Mouse (Mus musculus) embryonic facial prominence, embryonic 14.5 days (tissue): Measurements from ENCODE around the gene Syt14. TPM values are rescaled to one million over a fixed set of nuclear protein-coding genes. Genes with fewer than 3 reads are reported as not detected.

ENCODE experiments used
- ATAC-seq: fragments of 200-750 bp; cut with Nextera tagmentation; 2 replicates; pipeline ENCODE4 v1.8.0; 2017; ENCODE audit warnings: low read depth, moderate number of reproducible peaks, moderate TSS enrichment
- DNase-seq: peaks from one replicate; pipeline ENCODE4 v3.0.0-alpha.2; 2015; ENCODE audit warnings: low spot score
- H3K27ac ChIP-seq: fragments of 300-500 bp; sonication (generic); replicated peaks from 2 replicates; pipeline ENCODE4 v1.5.1; 2014; ENCODE audit warnings: low read depth, mild to moderate bottlenecking, low read length, moderate library complexity
- H3K27me3 ChIP-seq: fragments of 300-500 bp; sonication (generic); replicated peaks from 2 replicates; pipeline ENCODE4 v1.6.1; 2014; ENCODE audit warnings: low read length; ENCODE audit not compliant: control insufficient read depth, insufficient read depth
- H3K36me3 ChIP-seq: fragments of 300-500 bp; sonication (generic); 2 replicates; pipeline ENCODE4 v1.6.1; 2014; ENCODE audit warnings: low read length, mixed read lengths; ENCODE audit not compliant: control insufficient read depth, insufficient read depth
- H3K4me1 ChIP-seq: fragments of 300-500 bp; sonication (generic); 2 replicates; pipeline ENCODE4 v1.6.1; 2014; ENCODE audit warnings: antibody characterized with exemption, low read length; ENCODE audit not compliant: control insufficient read depth, insufficient read depth
- H3K4me2 ChIP-seq: fragments of 300-500 bp; sonication (generic); 2 replicates; pipeline ENCODE4 v1.6.1; 2014; ENCODE audit warnings: low read depth, mild to moderate bottlenecking, low read length, moderate library complexity, mixed read lengths
- H3K4me3 ChIP-seq: fragments of 300-500 bp; sonication (generic); 2 replicates; pipeline ENCODE4 v1.5.1; 2014; ENCODE audit warnings: low read depth, mild to moderate bottlenecking, low read length
- H3K9ac ChIP-seq: fragments of 300-500 bp; sonication (generic); 2 replicates; pipeline ENCODE4 v1.6.1; 2014; ENCODE audit warnings: low read depth, mild to moderate bottlenecking, low read length, moderate library complexity, mixed read lengths
- H3K9me3 ChIP-seq: fragments of 300-500 bp; sonication (generic); 2 replicates; pipeline ENCODE4 v1.6.1; 2016; ENCODE audit warnings: low read length; ENCODE audit not compliant: control insufficient read depth
- WGBS: fragments of 180-500 bp; shearing (Covaris S2); extraction: QIAGEN DNeasy Blood & Tissue Kit; methylation state at CpG from one replicate; pipeline ENCODE4 v1.1.7; 2014; 5-methylcytosine and 5-hydroxymethylcytosine counted together
- polyA plus RNA-seq: library from polyadenylated mRNA; unstranded; fragments of >200 nt; fragmentation: Nextera tagmentation; extraction: Ambion mirVana; gene quantifications from 2 replicates; pipeline ENCODE4 v1.2.1, GENCODE M21; 2014

Gene Syt14
- polyA plus RNA-seq, 1 experiment from 2014 or later: 2.2 TPM

- Histone ChIP-seq H3K36me3 (no peaks in the 10 kb centered on the region), H3K27me3 (no peaks in the 10 kb centered on the region), H3K9ac (no peak overlapping the region), H3K27ac (no peak overlapping the region), H3K4me3 (no peak overlapping the region), H3K4me2 (no peak overlapping the region), H3K4me1 (no peaks in the 10 kb centered on the region), H3K9me3 (no peaks in the 10 kb centered on the region)
- WGBS: 66% methylated on average over 5 of the region's 5 CpGs
- ATAC-seq: no peak
- no peak for DNase-seq
These were observed 17.5 kb upstream of the Syt14 start for GRCm38 (mm10) chr1:193053065-193053464.

- Histone ChIP-seq H3K27me3 (no peaks in the 10 kb centered on the region), H3K4me3 (no peak overlapping the region), H3K4me2 (no peak overlapping the region), H3K36me3 (no peaks in the 10 kb centered on the region), H3K9me3 (no peaks in the 10 kb centered on the region), H3K4me1 (no peaks in the 10 kb centered on the region), H3K27ac (no peak overlapping the region), H3K9ac (no peak overlapping the region)
- 85% methylated on average over 4 of the region's 4 CpGs for WGBS
- no peak for DNase-seq
- no peak for ATAC-seq
These were observed 12.0 kb upstream of the Syt14 start for GRCm38 (mm10) chr1:193047616-193048015.

DNA sequence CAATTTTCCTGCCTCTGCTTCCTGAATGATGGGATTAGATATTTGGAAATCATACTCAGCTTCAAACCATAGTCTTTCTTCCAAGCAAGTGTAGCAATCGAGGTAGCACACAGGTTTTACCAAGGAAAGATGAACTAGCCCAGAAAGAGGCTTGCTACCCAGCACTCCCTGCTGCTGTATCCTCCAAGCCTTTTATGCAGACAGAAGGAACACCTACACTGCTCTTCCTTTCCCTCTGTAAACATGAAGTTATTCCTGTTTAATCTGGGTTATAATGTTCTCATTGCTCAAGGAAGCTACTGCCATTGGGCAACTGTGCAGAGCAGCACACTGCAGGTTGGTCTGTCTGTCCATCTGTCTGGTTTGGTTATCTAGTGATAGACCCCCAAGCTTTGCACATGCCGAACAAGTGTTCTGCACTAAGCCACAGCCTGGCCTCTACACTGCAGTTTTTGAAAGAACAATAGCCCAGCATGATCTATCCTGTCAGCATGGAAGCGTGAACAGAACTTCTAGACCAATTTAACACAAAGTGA is 7.3 kb upstream of the Syt14 start:
- Histone ChIP-seq H3K4me1 (no peaks in the 10 kb centered on the region), H3K27ac (no peak overlapping the region), H3K4me2 (no peak overlapping the region), H3K9me3 (no peaks in the 10 kb centered on the region), H3K27me3 (no peaks in the 10 kb centered on the region; the same call in 1 of the 2 replicates), H3K9ac (no peak overlapping the region), H3K4me3 (no peak overlapping the region), H3K36me3 (no peaks in the 10 kb centered on the region)
- WGBS: 65% methylated on average over 3 of the region's 3 CpGs
- no peak for ATAC-seq
- no peak for DNase-seq

- H3K9ac ChIP-seq: peak overlapping the region; percentile 64
These were observed 614 bp downstream of the Syt14 start for GRCm38 (mm10) chr1:193034951-193035370.

DNA sequence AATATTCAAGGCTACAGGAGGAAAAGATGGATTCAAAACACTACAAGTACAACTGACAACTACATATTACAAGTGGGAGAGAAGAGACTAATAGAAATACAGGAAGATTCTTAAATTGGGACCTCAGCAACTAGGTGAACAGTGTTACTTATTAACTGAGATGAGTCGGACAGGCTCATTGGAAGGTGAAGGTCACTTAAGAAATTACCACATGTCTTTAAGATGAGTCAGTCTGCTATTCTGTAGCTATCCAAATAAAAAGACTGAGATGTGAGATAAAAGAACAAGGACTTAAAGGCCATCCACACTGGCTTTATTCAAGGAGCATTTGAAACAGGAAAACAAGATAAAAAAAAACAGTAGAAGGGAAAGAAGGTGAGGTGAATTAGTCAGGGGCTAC is 11.3 kb downstream of the Syt14 start:
- 73% methylated on average over 1 of the region's 1 CpGs for WGBS
- H3K27me3 ChIP-seq: no peaks in the 10 kb centered on the region
- H3K27ac ChIP-seq: no peak overlapping the region
- H3K9me3 ChIP-seq: no peaks in the 10 kb centered on the region
- H3K9ac ChIP-seq: no peak overlapping the region
- no peak overlapping the region for H3K4me3 ChIP-seq
- no peak overlapping the region for H3K4me2 ChIP-seq
- DNase-seq (no peak), ATAC-seq (no peak)
- no peaks in the 10 kb centered on the region for H3K36me3 ChIP-seq
- H3K4me1 ChIP-seq: no peaks in the 10 kb centered on the region

More at GRCm38 (mm10) chr1:193034951-193035370, 614 bp downstream of the Syt14 start:
- peak overlapping the region; percentile 86 for H3K4me2 ChIP-seq
- H3K36me3 ChIP-seq: no peaks in the 10 kb centered on the region
- ATAC-seq (no peak), DNase-seq (peak; percentile 30)
- WGBS: 3% methylated on average over 19 of the region's 19 CpGs
- H3K27ac ChIP-seq: no peak overlapping the region
- H3K4me1 ChIP-seq: peaks cover 7% of the 10 kb centered on the region
- H3K9me3 ChIP-seq: no peaks in the 10 kb centered on the region
- peak overlapping the region; percentile 74 for H3K4me3 ChIP-seq
- H3K27me3 ChIP-seq: no peaks in the 10 kb centered on the region; the same call in 1 of the 2 replicates

DNA sequence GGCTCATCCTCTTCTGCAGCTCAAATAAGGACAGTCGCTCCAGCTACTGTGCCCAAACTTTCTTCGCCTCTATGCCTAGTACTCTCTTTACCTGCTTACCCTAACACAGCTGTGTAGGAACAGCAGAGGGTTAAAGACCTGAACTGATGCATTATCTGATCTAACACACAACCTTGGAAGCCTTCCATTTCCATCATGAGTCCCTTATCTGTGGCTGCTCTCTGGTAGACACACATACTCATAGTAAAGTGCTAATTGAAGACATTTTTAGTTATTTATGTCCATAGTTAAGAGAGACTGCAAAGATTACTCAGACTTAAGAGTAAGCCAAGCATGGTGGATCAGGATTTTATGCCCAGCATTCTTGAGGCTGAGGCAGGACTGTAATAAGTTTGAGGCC is 23.2 kb downstream of the Syt14 start:
- WGBS: 96% methylated on average over 2 of the region's 2 CpGs
- Histone ChIP-seq H3K27me3 (no peaks in the 10 kb centered on the region), H3K9ac (no peak overlapping the region), H3K27ac (no peak overlapping the region), H3K9me3 (no peaks in the 10 kb centered on the region), H3K4me3 (no peak overlapping the region), H3K4me1 (no peaks in the 10 kb centered on the region), H3K36me3 (no peaks in the 10 kb centered on the region), H3K4me2 (no peak overlapping the region)
- ATAC-seq (no peak), DNase-seq (no peak)

- no peaks in the 10 kb centered on the region for H3K4me1 ChIP-seq
- H3K9ac ChIP-seq: no peak overlapping the region
- 87% methylated on average over 3 of the region's 3 CpGs for WGBS
- H3K27me3 ChIP-seq: no peaks in the 10 kb centered on the region
- no peak overlapping the region for H3K27ac ChIP-seq
- DNase-seq: no peak
- no peak overlapping the region for H3K4me2 ChIP-seq
- no peak overlapping the region for H3K4me3 ChIP-seq
- no peaks in the 10 kb centered on the region for H3K9me3 ChIP-seq
- ATAC-seq: no peak
- H3K36me3 ChIP-seq: no peaks in the 10 kb centered on the region
These were observed 24.4 kb downstream of the Syt14 start for GRCm38 (mm10) chr1:193011000-193011769.

DNA sequence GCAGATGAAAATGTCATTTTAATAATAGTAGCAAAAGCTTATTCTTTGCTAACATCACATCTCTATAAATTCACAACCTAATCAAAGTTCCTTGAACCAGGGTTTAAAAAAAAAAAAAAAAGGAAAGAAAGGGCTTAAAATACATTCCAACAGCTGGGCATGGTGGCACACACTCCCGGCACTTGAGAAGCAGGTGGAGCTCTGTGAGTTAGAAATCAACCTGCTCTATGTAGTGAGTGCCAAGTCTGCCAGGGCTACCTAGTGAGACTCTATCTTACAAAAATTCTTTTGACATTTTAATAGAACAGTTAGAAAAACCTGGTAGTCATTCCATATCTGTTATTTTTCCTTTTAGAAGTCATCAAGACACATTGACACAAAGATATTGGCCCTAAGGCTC is 31.0 kb downstream of the Syt14 start:
- no peaks in the 10 kb centered on the region for H3K27me3 ChIP-seq
- H3K4me2 ChIP-seq: no peak overlapping the region
- H3K4me3 ChIP-seq: no peak overlapping the region
- ATAC-seq: no peak
- H3K9me3 ChIP-seq: no peaks in the 10 kb centered on the region
- 81% methylated on average over 1 of the region's 1 CpGs for WGBS
- H3K9ac ChIP-seq: no peak overlapping the region
- no peak overlapping the region for H3K27ac ChIP-seq
- H3K36me3 ChIP-seq: no peaks in the 10 kb centered on the region
- no peak for DNase-seq
- no peaks in the 10 kb centered on the region for H3K4me1 ChIP-seq

- WGBS: 95% methylated on average over 2 of the region's 2 CpGs
These were observed 31.6 kb downstream of the Syt14 start for GRCm38 (mm10) chr1:193003953-193004352.

More at GRCm38 (mm10) chr1:193003953-193004352, 31.6 kb downstream of the Syt14 start:
- H3K4me3 ChIP-seq: no peak overlapping the region
- H3K27me3 ChIP-seq: no peaks in the 10 kb centered on the region
- H3K4me1 ChIP-seq: no peaks in the 10 kb centered on the region
- no peaks in the 10 kb centered on the region for H3K9me3 ChIP-seq
- DNase-seq (no peak), ATAC-seq (no peak)
- H3K36me3 ChIP-seq: no peaks in the 10 kb centered on the region
- no peak overlapping the region for H3K4me2 ChIP-seq
- no peak overlapping the region for H3K27ac ChIP-seq
- no peak overlapping the region for H3K9ac ChIP-seq
